Mouse (Mus musculus): ENCODE data around the gene Tbx20.

The Tbx20 gene

DNA sequence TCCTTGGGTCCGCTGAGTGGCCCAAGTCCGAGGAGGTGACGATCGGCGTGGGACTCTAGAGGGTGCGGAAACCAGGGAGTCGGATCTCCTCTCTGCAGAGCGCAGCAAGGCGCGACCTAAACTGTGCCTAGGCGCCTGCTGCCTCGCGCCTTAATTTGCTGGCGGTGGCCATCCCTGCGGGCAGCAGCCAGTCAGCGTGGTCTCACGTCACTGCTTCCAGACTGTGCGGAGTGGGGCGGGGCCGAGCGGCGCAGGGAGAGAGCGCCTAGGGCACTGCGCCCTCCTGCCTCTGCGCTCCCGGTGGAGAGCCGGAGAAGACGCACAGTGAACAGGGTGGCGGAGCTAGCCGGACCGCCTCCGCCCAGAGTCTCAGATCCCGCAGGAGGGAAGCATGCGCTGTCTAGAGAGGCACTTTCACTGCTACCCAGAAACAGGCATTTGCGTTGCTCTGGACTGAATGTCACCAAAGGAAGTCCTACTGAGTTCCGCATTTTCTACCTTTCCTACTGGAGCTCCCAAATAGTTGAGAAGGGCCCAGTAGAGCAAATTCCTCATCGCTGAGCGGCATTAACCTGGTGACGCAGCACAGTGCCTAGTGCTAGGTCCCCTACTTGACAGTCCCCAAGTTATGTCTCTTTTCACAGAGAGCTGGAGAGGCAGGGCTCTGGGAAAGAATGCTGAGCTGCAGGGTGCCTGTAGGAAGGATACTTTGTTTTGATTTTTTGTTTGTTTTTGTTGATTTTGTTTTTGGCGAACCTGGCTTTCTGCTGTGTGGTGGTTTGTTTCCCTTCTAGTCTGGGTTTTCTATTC, at the start of gene Tbx20:
TSS of gene Tbx20 (minus strand) at position 144 of the 810 bp plus-strand sequence.
- peak; percentile 2 to 37 for DNase-seq

DNA sequence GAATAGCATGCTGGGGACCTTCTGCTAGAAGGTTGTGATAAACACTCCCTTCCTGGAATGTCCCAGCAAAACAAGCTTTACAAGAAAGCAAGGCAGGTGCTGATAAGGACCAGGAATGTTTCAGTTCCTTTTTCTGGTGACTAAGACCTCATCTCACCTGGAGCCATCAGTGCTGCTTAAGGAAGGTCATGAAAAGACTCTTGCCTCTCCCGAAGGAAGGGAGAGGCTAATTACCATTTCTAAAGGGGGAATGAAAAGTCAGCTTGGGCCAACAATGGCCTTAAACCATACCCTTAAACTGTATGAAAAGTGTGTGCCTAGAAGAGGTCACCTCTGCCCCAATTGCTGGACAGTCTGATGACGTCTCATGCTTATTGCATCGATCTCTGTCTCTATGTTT, 44.4 kb upstream of the Tbx20 start:
- DNase-seq = no peak

GRCm38 (mm10) chr9:24812461-24812860, 38.4 kb upstream of the Tbx20 start:
- DNase-seq = no peak

DNA sequence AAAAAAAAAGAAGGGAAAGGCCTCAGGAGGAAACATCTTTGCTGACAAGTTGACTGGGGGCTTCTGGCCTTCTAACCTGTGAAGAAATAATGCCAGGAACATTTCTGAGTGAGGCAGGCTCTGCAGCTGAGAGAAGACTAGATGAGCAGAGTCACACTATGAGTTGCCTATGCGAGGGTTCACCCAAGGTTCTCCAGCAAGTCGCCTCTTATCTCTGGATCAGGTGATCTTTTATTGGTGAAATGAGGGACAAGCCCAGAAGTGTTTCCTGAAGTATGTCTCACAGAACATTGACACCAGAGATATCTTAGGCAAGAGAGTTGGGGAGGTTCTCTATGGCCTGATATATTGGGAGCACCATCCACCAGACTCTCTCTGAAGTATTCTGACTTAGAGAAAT, 18.0 kb upstream of the Tbx20 start:
- no peak for DNase-seq

GRCm38 (mm10) chr9:24789396-24789795, 15.3 kb upstream of the Tbx20 start:
- DNase-seq = no peak

GRCm38 (mm10) chr9:24782338-24782737, 8.2 kb upstream of the Tbx20 start:
- no peak for DNase-seq

- DNase-seq = no peak
Measured at GRCm38 (mm10) chr9:24780929-24781441, 6.9 kb upstream of the Tbx20 start.

GRCm38 (mm10) chr9:24780391-24780928, 6.4 kb upstream of the Tbx20 start:
- DNase-seq = no peak

- no peak for DNase-seq
Measured at GRCm38 (mm10) chr9:24779975-24780374, 5.9 kb upstream of the Tbx20 start.

- DNase-seq = no peak
Measured at GRCm38 (mm10) chr9:24778571-24778970, 4.5 kb upstream of the Tbx20 start.

DNA sequence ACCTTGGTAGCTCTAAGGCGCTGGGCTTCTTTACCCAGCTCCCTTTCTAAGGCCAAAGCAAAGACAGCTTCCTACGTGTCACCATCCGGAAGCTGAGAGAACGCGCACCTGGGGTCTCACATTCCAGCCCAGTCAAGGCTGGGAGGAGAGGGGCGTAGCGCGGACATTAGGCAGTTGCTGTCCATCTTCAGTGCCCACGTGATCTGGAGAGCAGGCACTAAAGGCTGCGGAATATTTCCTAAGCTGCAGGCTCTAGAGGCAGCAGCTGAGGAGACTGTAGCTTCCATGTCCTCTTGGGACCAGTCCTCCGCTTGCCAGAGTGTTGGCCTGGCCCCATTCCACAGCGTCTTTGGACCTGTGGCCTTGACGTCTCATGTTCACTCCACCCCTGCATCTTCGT, 3.9 kb upstream of the Tbx20 start:
- no peak for DNase-seq

GRCm38 (mm10) chr9:24777176-24777895, 3.2 kb upstream of the Tbx20 start:
- no peak for DNase-seq

- DNase-seq = no peak
Measured at GRCm38 (mm10) chr9:24776487-24776886, 2.4 kb upstream of the Tbx20 start.

- DNase-seq = no peak
Measured at GRCm38 (mm10) chr9:24775567-24775966, 1.5 kb upstream of the Tbx20 start.

DNA sequence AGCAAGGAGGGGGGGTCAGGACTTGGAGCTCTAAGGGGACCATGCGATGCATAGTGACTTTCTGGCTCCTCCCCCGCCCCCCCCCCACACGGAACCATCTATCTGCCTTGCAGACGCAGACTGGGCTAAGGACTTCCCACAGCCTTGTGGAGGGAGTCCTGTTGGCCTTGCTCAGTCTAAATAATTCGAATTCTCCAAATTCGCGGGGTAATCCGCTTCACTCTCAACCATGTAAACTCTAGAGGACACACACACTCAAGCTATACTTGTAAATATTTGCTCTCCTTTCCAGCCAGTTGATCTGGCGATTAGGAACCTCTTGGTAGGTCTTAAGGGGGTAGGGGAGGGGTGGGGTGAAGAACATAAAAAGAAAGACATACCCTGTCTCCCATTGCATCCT, 898 bp upstream of the Tbx20 start:
- DNase-seq = no peak

GRCm38 (mm10) chr9:24773669-24774068, 434 bp downstream of the Tbx20 start:
- no peak for DNase-seq

- DNase-seq = no peak
Measured at GRCm38 (mm10) chr9:24773171-24773570, 932 bp downstream of the Tbx20 start.

DNA sequence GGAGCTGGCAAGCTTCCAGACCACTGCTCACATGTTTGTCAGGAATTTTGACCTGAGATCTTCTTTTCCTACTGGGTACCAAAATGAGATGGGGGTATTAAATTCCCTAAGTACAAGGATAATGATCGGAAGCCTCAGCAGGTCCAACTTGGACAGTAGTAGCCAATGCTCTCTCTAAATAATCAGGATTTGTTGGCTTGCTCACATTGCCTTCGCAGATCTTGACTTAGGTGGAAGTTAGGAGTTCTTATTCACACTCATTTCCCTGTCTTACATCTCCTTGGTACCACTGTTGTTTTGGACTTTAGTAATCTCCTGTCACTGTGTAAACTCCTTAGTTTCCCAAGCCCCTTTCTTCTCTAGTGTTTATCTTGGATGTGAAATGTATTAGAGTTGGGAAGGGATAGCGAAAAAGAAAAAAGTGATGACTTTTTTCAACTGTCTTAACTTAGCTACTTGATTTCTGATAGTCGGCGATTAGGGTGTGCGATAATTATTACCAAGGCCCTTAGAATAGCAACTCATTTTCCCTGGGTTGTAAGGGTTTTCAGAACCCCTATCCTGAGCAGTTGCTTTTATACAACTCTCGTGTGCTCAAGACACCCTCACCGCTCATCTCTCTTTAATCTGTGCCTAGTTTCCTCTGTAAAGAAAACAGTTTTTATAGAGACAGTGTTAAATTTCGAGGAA, 1.5 kb downstream of the Tbx20 start:
- DNase-seq = no peak

GRCm38 (mm10) chr9:24771713-24772112, 2.4 kb downstream of the Tbx20 start:
- no peak for DNase-seq

GRCm38 (mm10) chr9:24770941-24771405, 3.1 kb downstream of the Tbx20 start:
- no peak for DNase-seq

GRCm38 (mm10) chr9:24770149-24770940, 3.8 kb downstream of the Tbx20 start:
- DNase-seq = no peak

DNA sequence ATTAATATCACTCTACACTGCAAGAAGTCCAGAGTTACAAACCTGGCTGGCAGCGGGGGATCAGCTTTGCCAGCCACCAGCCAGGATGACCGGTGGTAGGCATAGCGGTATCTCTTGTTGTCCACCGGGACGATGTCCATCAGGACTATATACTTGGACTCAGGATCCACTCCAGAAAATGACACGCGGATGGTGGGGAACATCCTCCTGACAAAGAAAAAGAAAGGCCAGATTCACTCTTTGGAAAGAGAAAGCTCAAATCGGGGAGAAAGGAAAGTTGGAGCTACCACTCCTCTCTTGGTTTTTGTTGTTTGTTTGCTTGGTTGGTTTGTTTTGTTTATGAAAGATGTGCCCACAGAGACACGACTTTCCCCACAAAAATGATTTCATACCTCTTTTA, 4.5 kb downstream of the Tbx20 start:
- DNase-seq = no peak
